Mouse (Mus musculus): Measurements from ENCODE around the gene Selplg.

DNA sequence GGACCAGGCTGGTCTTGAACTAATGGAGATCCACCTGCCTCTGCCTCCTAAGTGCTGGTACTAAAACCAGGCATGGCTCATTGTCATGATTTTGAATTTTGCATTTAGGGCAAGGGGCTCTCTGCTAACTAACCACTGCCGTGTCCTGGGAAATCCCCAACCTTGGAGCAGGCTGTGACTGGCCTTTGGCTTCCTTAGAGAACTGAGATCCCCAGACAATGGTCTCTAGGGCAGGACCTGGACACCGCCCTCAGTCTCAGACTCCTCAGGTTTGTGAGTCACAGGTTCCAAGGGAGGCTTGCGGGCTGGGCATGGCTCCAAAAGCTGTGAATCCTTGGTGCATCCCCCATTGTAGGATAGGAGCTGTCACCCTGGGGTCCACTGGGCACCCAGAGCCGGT lies 5.8 kb downstream of the Selplg start:
- TF ChIP-seq CTCF (IDR thresholded peaks at IDR 0.05; ENCODE audit: control insufficient read depth, insufficient read depth, insufficient replicate concordance, low read depth, low read length) (no peak), POLR2A (IDR thresholded peaks at IDR 0.05; ENCODE audit: control insufficient read depth, low read depth, low read length) (no peak)

All from testis, adult 2 months (tissue).